Mouse (Mus musculus) naive thymus-derived CD4-positive, alpha-beta T cell, adult 5 months (primary cell): ENCODE data around the gene Olfr1444. TPM values are rescaled to one million over a fixed set of nuclear protein-coding genes. Genes with fewer than 3 reads are reported as not detected.

Experiments
- polyA plus RNA-seq: library from polyadenylated mRNA; unstranded; fragments of 100-300 nt; shearing (Covaris generic); gene quantifications from one replicate; pipeline ENCODE4 v1.2.1, GENCODE M21; 2017

The Olfr1444 gene
- 0.31 TPM for polyA plus RNA-seq

DNA sequence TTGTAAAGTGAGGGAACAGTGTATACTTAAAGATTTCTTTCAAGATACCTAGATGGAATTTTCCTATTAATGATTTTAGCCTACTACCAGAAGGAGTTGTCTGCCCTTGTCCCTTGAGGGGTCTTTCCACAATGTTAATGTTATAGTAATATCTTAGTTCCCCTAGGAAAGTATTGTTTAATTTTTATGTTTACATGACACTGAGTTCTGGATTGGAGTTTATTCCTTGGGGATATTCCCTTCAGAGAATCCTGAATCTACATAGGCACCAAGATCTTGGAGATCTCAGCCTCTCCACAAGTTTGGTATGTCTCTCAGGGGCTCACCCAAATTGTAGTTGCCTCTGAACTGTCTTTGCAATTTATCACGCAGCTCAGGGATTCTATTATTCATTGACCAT is at the start of gene Olfr1444:
Gene Olfr1444 (plus strand): TSS at position 301 of the 400 bp plus-strand sequence.

DNA sequence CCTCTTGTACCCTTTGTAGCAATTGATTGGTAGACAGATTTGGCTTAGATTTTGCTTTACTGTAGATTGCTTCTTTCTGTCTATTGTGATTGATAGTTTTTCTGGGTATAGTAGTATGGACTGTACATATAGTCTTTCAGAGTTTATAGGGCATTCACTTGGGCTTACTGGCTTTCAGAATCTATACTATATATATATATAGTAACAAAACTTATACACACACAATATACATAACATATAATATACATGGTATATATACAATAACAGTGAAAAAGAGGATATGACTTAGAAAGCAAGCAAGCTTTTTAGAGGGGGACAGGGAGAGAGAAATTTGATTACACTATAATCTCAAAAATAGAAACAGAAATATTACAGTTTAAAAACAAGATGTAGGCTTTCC is 10.7 kb upstream of the Olfr1444 start, which contains the start of gene Gm5244:
Gene Gm5244 (plus strand): TSS at position 301 of the 400 bp plus-strand sequence.

DNA sequence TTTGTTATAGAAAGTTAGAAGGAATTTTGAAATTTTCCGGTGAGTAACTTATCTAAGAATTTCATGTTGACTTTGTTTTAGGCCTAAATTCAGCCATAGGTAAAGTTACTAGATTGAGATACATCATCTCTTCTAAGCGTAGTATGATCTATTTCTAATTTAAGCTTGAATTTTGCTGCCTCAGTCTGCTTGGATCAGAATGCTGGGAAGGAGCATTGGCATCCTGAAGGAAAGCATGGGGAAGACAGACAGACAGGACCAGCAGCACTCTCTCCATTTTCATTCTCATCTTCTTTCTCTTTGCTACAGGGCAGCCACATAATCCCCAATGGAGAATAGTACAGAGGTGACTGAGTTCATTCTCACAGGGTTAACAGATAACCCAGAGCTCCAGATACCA is 26.5 kb downstream of the Olfr1444 start, which contains the start of gene Olfr1445:
Gene Olfr1445 (plus strand): TSS at position 301 of the 400 bp plus-strand sequence.

DNA sequence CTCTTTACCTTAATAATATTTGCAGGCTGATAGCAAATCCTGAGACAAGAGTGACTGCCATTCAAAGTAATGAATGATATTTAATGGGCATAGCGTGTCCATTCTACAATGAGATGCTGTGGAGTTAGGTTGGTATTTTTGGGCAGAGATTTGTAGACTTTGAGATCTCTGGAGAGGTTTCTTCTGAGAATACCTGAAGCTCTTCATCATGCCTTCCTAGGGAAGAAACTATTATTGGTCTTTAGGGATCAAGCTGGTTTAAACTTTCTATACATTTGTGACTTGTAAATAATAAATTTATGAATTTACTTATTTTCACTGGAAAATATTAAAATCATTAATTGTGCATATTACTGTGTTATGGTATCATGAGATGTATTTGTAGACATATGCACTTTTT is 36.3 kb downstream of the Olfr1444 start, which contains the start of gene Olfr1446:
Gene Olfr1446 (minus strand): TSS at position 101 of the 400 bp plus-strand sequence.

DNA sequence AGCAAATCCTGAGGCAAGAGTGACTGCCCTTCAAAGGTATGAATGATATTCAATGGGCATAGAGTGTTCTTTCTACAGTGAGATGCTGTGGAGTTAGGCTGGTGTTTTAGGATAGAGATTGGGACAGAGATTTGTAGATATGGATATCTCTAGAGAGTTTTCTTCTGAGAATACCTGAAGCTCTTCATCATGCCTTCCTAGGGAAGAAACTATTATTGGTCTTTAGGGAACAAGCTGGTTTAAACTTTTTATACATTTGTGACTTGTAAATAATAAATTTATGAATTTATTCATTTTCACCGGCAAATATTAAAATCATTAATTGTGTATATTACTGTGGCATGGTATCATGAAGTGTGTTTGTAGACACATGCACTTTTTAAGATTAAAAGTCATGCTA is 46.6 kb downstream of the Olfr1444 start, which contains the start of gene Olfr1447:
Gene Olfr1447 (minus strand): TSS at position 101 of the 400 bp plus-strand sequence.

Other genes with a start within 250 kb of the Olfr1444 start
- not detected for gene Glyat, start 224.0 kb upstream of the Olfr1444 start, polyA plus RNA-seq
- not detected for gene Olfr1442, start 186.8 kb upstream of the Olfr1444 start, polyA plus RNA-seq
- not detected for gene Olfr1443, start 179.2 kb upstream of the Olfr1444 start, polyA plus RNA-seq
- not detected for gene Keg1, start 161.5 kb upstream of the Olfr1444 start, polyA plus RNA-seq
- 0.35 TPM for gene Cntf, start 91.7 kb upstream of the Olfr1444 start, polyA plus RNA-seq
- gene Zfp91, start 61.2 kb upstream of the Olfr1444 start, polyA plus RNA-seq, result 20.9 TPM
- 66.7 TPM for gene Lpxn, start 61.1 kb upstream of the Olfr1444 start, polyA plus RNA-seq
- gene Gm5244, start 10.6 kb upstream of the Olfr1444 start, polyA plus RNA-seq, result not detected
- gene Olfr1445, start 26.6 kb downstream of the Olfr1444 start, polyA plus RNA-seq, result not detected
- gene Olfr1446, start 36.2 kb downstream of the Olfr1444 start, polyA plus RNA-seq, result 0.34 TPM
- not detected for gene Olfr1447, start 46.5 kb downstream of the Olfr1444 start, polyA plus RNA-seq
- gene Olfr1448, start 67.1 kb downstream of the Olfr1444 start, polyA plus RNA-seq, result not detected
- gene Olfr1449, start 73.6 kb downstream of the Olfr1444 start, polyA plus RNA-seq, result not detected
- gene Olfr1450, start 93.0 kb downstream of the Olfr1444 start, polyA plus RNA-seq, result not detected
- 0.20 TPM for gene Olfr1451, start 137.7 kb downstream of the Olfr1444 start, polyA plus RNA-seq
- gene Olfr1453, start 171.0 kb downstream of the Olfr1444 start, polyA plus RNA-seq, result not detected
- gene Olfr1454, start 203.3 kb downstream of the Olfr1444 start, polyA plus RNA-seq, result not detected
- not detected for gene Olfr1457, start 240.6 kb downstream of the Olfr1444 start, polyA plus RNA-seq
- gene Olfr1458, start 249.5 kb downstream of the Olfr1444 start, polyA plus RNA-seq, result not detected